Mouse (Mus musculus) MEL (cell line): ENCODE data around the gene Rmdn2. TPM values are rescaled to one million over a fixed set of nuclear protein-coding genes. Genes with fewer than 3 reads are reported as not detected.
A peak's percentile ranks its signal among the peaks of the same experiment; 100 is the strongest.

ENCODE experiments used
- DNase-seq: peaks from one replicate; pipeline ENCODE4 v3.0.0; 2011; ENCODE audit warnings: low read depth, low spot score
- H3K27ac ChIP-seq: 2 replicates; pipeline ENCODE4 v1.5.1; 2012; ENCODE audit warnings: low read depth, mild to moderate bottlenecking, control low read depth, low read length, moderate library complexity; ENCODE audit not compliant: control insufficient read depth
- H3K27me3 ChIP-seq, 2 experiments: fragments of 150-350 bp in 1 of 2; sonication (generic) in 1 of 2; 2 replicates each; pipeline ENCODE4 v1.6.1; 2012; ENCODE audit warnings: low read length in 2 of 2, mild to moderate bottlenecking in 2 of 2, improper control_type of control experiment in 1 of 2, moderate library complexity in 1 of 2; ENCODE audit not compliant: insufficient read depth in 2 of 2, control insufficient read depth in 1 of 2
- H3K36me3 ChIP-seq, 2 experiments: 2 replicates each; pipeline ENCODE4 v1.6.1; 2012 to 2014; ENCODE audit warnings: low read length in 2 of 2, improper control_type of control experiment in 1 of 2, inconsistent platforms in 1 of 2, mild to moderate bottlenecking in 1 of 2; ENCODE audit not compliant: insufficient read depth in 2 of 2, control insufficient read depth in 1 of 2
- H3K4me1 ChIP-seq, 2 experiments: fragments of 150-350 bp in 1 of 2; sonication (generic) in 1 of 2; 2 replicates each; pipeline ENCODE4 v1.6.1; 2012; ENCODE audit warnings: low read length in 2 of 2, improper control_type of control experiment in 1 of 2, mild to moderate bottlenecking in 1 of 2; ENCODE audit not compliant: insufficient read depth in 2 of 2, control insufficient read depth in 1 of 2
- H3K4me3 ChIP-seq, 2 experiments: fragments of 150-350 bp in 1 of 2; sonication (generic) in 1 of 2; 2 replicates each; pipeline ENCODE4 v1.5.1; 2012; ENCODE audit warnings: low read depth in 2 of 2, low read length in 2 of 2, mild to moderate bottlenecking in 2 of 2, moderate library complexity in 2 of 2, control low read depth in 1 of 2, improper control_type of control experiment in 1 of 2; ENCODE audit not compliant: control insufficient read depth in 1 of 2, insufficient read depth in 1 of 2
- H3K79me2 ChIP-seq: 2 replicates; pipeline ENCODE4 v1.6.1; 2012; ENCODE audit warnings: mild to moderate bottlenecking, low read length, moderate library complexity; ENCODE audit not compliant: control insufficient read depth, poor library complexity, insufficient read depth
- H3K9ac ChIP-seq: 2 replicates; pipeline ENCODE4 v1.6.1; 2012; ENCODE audit warnings: low read depth, mild to moderate bottlenecking, control low read depth, low read length, moderate library complexity; ENCODE audit not compliant: control insufficient read depth, poor library complexity, severe bottlenecking
- H3K9me3 ChIP-seq: fragments of 150-350 bp; sonication (generic); replicated peaks from 2 replicates; pipeline ENCODE4 v1.6.1; 2012; ENCODE audit warnings: mild to moderate bottlenecking, low read length, improper control_type of control experiment, moderate library complexity; ENCODE audit not compliant: insufficient read depth
- CHD1 ChIP-seq: IDR thresholded peaks from 2 replicates; pipeline ENCODE4 v1.6.1; 2012; ENCODE audit warnings: low read depth, mild to moderate bottlenecking, inconsistent platforms, low read length, improper control_type of control experiment
- CTCF ChIP-seq, 3 experiments: IDR thresholded peaks in 2 of 3; conservative IDR thresholded peaks in 1 of 3; 2 replicates each; pipeline ENCODE4 v1.5.1; 2011 to 2012; ENCODE audit warnings: low read length in 3 of 3, low read depth in 2 of 3, mild to moderate bottlenecking in 2 of 3, improper control_type of control experiment in 1 of 3, inconsistent platforms in 1 of 3, mixed read lengths in 1 of 3, moderate library complexity in 1 of 3; ENCODE audit not compliant: control insufficient read depth in 1 of 3, insufficient read depth in 1 of 3, poor library complexity in 1 of 3, severe bottlenecking in 1 of 3
- JUND ChIP-seq: IDR thresholded peaks from 2 replicates; pipeline ENCODE4 v1.6.1; 2011; ENCODE audit warnings: low read depth, mild to moderate bottlenecking, improper control_type of control experiment, low read length
- MAFK ChIP-seq: IDR thresholded peaks from 2 replicates; pipeline ENCODE4 v1.6.1; 2011; ENCODE audit warnings: low read depth, mild to moderate bottlenecking, low read length, improper control_type of control experiment, borderline replicate concordance
- POLR2AphosphoS5 ChIP-seq: IDR thresholded peaks from 2 replicates; pipeline ENCODE4 v1.6.1; 2012; ENCODE audit warnings: low read depth, borderline replicate concordance, mild to moderate bottlenecking, inconsistent platforms, low read length, moderate library complexity, mixed read lengths
- RAD21 ChIP-seq: IDR thresholded peaks from 2 replicates; pipeline ENCODE4 v1.6.1; 2011; ENCODE audit warnings: mild to moderate bottlenecking, low read depth, low read length, improper control_type of control experiment
- RCOR1 ChIP-seq: IDR thresholded peaks from 2 replicates; pipeline ENCODE4 v1.6.1; 2012; ENCODE audit warnings: low read depth, mild to moderate bottlenecking, inconsistent platforms, low read length, improper control_type of control experiment
- SMC3 ChIP-seq: IDR thresholded peaks from 2 replicates; pipeline ENCODE4 v1.6.1; 2011; ENCODE audit warnings: low read depth, low read length, improper control_type of control experiment
- TAL1 ChIP-seq: IDR thresholded peaks from 2 replicates; pipeline ENCODE4 v1.6.1; 2012; ENCODE audit warnings: mild to moderate bottlenecking, inconsistent platforms, low read length, moderate library complexity, mixed read lengths
- UBTF ChIP-seq: IDR thresholded peaks from 2 replicates; pipeline ENCODE4 v1.6.1; 2012; ENCODE audit warnings: low read depth, mild to moderate bottlenecking, inconsistent platforms, low read length, improper control_type of control experiment, moderate library complexity, borderline replicate concordance; ENCODE audit not compliant: insufficient read depth
- ZC3H11A ChIP-seq: IDR thresholded peaks from 2 replicates; pipeline ENCODE4 v1.6.1; 2012; ENCODE audit warnings: low read depth, mild to moderate bottlenecking, inconsistent platforms, low read length, improper control_type of control experiment
- ZMIZ1 ChIP-seq: IDR thresholded peaks from 2 replicates; pipeline ENCODE4 v1.6.1; 2012; ENCODE audit warnings: low read depth, mild to moderate bottlenecking, inconsistent platforms, low read length, improper control_type of control experiment, moderate library complexity
- polyA plus RNA-seq, 2 experiments: library from polyadenylated mRNA; stranded (reverse) in 1 of 2; unstranded in 1 of 2; fragments of >175 nt in 1 of 2; fragments of >200 nt in 1 of 2; gene quantifications; 2 replicates each; pipeline versions ENCODE4 v1.2.1 to v1.2.4; 2012; ENCODE audit warnings: low replicate concordance in 2 of 2, low read depth in 1 of 2; ENCODE audit not compliant: insufficient read length in 2 of 2, insufficient read depth in 1 of 2, missing spikeins in 1 of 2
- total RNA-seq: library from RNA; depleted of rRNA; stranded (reverse); fragments of 300-350 nt; gene quantifications from 2 replicates; pipeline ENCODE4 v1.2.3, GENCODE M21; 2012

Gene Rmdn2
- total and polyA plus RNA-seq, 3 experiments, result not detected

- Histone ChIP-seq H3K9ac (no peak overlapping the region), H3K4me3 (no peak overlapping the region), H3K27me3 (no peaks in the 10 kb centered on the region), H3K27ac (no peak overlapping the region), H3K79me2 (no peaks in the 10 kb centered on the region), H3K9me3 (no peaks in the 10 kb centered on the region), H3K4me1 (no peaks in the 10 kb centered on the region), H3K36me3 (no peaks in the 10 kb centered on the region)
- TF ChIP-seq MAFK, result no peak
- no peak for TF ChIP-seq POLR2AphosphoS5
- no peak for TF ChIP-seq TAL1
- no peak for TF ChIP-seq ZC3H11A
- TF ChIP-seq RCOR1, result no peak
- TF ChIP-seq UBTF, result no peak
- no peak for DNase-seq
Measured at GRCm38 (mm10) chr17:79563721-79564120, 47.9 kb upstream of the Rmdn2 start.

- Histone ChIP-seq H3K4me3 (no peak overlapping the region), H3K4me1 (no peaks in the 10 kb centered on the region), H3K27ac (no peak overlapping the region), H3K9ac (no peak overlapping the region), H3K79me2 (no peaks in the 10 kb centered on the region), H3K27me3 (no peaks in the 10 kb centered on the region), H3K9me3 (no peaks in the 10 kb centered on the region), H3K36me3 (no peaks in the 10 kb centered on the region)
- TF ChIP-seq ZC3H11A (no peak), JUND (no peak)
- no peak for DNase-seq
Measured at GRCm38 (mm10) chr17:79565241-79565961, 46.3 kb upstream of the Rmdn2 start.

GRCm38 (mm10) chr17:79568401-79568800, 43.3 kb upstream of the Rmdn2 start:
- no peaks in the 10 kb centered on the region for H3K9me3 ChIP-seq
- peak; percentile 14 for DNase-seq

More at GRCm38 (mm10) chr17:79568401-79568800, 43.3 kb upstream of the Rmdn2 start:
- peak; percentile 67 for TF ChIP-seq SMC3
- peak; percentile 52 for TF ChIP-seq ZC3H11A
- TF ChIP-seq CTCF (IDR thresholded peaks at IDR 0.05 in 2 of 3, conservative IDR thresholded peaks at IDR 0.05 in 1 of 3; ENCODE audit: control insufficient read depth in 1 of 3, insufficient read depth in 1 of 3, low read depth in 2 of 3, low read length in 3 of 3, poor library complexity in 1 of 3, severe bottlenecking in 1 of 3), result peak in 1 of 3 experiments; percentile 52; a peak in 2 of 6 replicates
- TF ChIP-seq CHD1, result no peak
- TF ChIP-seq RAD21, result peak; percentile 71
- no peak for TF ChIP-seq ZMIZ1
- H3K79me2 ChIP-seq, result no peaks in the 10 kb centered on the region
- H3K4me1 ChIP-seq, result no peaks in the 10 kb centered on the region
- H3K27ac ChIP-seq, result no peak overlapping the region
- H3K4me3 ChIP-seq, result no peak overlapping the region
- no peak overlapping the region for H3K9ac ChIP-seq
- H3K27me3 ChIP-seq, result no peaks in the 10 kb centered on the region
- no peaks in the 10 kb centered on the region for H3K36me3 ChIP-seq
